Mouse (Mus musculus): ENCODE results near the gene Nmrk2. TPM values are rescaled to one million over a fixed set of nuclear protein-coding genes. Genes with fewer than 3 reads are reported as not detected.

Nmrk2 gene
- polyA plus RNA-seq, 2 experiments from 2014 or later, result 0.31 to 0.44 TPM

- ATAC-seq, result no peak
Measured at GRCm38 (mm10) chr10:81161602-81162317, 40.1 kb downstream of the Nmrk2 start.

- no peak for ATAC-seq
Measured at GRCm38 (mm10) chr10:81154736-81155135, 47.1 kb downstream of the Nmrk2 start.

GRCm38 (mm10) chr10:81154313-81154712 is 47.5 kb downstream of the Nmrk2 start:
- ATAC-seq, result no peak

GRCm38 (mm10) chr10:81152609-81153008 is 49.2 kb downstream of the Nmrk2 start:
- no peak for ATAC-seq

- no peak for ATAC-seq
Measured at GRCm38 (mm10) chr10:81151261-81151660, 50.6 kb downstream of the Nmrk2 start.

Other genes starting within 250 kb of the Nmrk2 start
- under 1 TPM in 1 of 2 experiments, not detected in 1; 0.54 TPM for gene Gng7, start 187.1 kb downstream of the Nmrk2 start, polyA plus RNA-seq (2017; shearing (Covaris generic))
- gene Diras1, start 176.4 kb downstream of the Nmrk2 start, polyA plus RNA-seq (2017; shearing (Covaris generic)), result not detected
- 1 to 10 TPM; 3.3 to 4.7 TPM for gene Slc39a3, start 164.6 kb downstream of the Nmrk2 start, polyA plus RNA-seq (2017; shearing (Covaris generic))
- gene Sgta, start 141.9 kb downstream of the Nmrk2 start, polyA plus RNA-seq (2017; shearing (Covaris generic)), result 100 to 1,000 TPM in 1 of 2 experiments, 10 to 100 TPM in 1; 78.9 to 148 TPM
- gene Thop1, start 132.0 kb downstream of the Nmrk2 start, polyA plus RNA-seq (2017; shearing (Covaris generic)), result 1 to 10 TPM; 2.0 to 2.5 TPM
- gene Creb3l3, start 103.2 kb downstream of the Nmrk2 start, polyA plus RNA-seq (2017; shearing (Covaris generic)), result not detected
- 10 to 100 TPM; 21.5 to 28.1 TPM for gene Map2k2, start 96.1 kb downstream of the Nmrk2 start, polyA plus RNA-seq (2017; shearing (Covaris generic))
- gene Zbtb7a, start 66.8 kb downstream of the Nmrk2 start, polyA plus RNA-seq (2017; shearing (Covaris generic)), result 10 to 100 TPM in 1 of 2 experiments, 1 to 10 TPM in 1; 6.5 to 11.3 TPM
- gene Pias4, start 34.1 kb downstream of the Nmrk2 start, polyA plus RNA-seq (2017; shearing (Covaris generic)), result 10 to 100 TPM; 17.1 to 20.0 TPM
- gene Eef2, start 25.4 kb downstream of the Nmrk2 start, polyA plus RNA-seq (2017; shearing (Covaris generic)), result 1,000 to 10,000 TPM in 1 of 2 experiments, 100 to 1,000 TPM in 1; 934 to 1,665 TPM
- gene Dapk3, start 19.0 kb downstream of the Nmrk2 start, polyA plus RNA-seq (2017; shearing (Covaris generic)), result 1 to 10 TPM; 1.3 to 2.6 TPM
- gene 4930442H23Rik, start 18.2 kb downstream of the Nmrk2 start, polyA plus RNA-seq (2017; shearing (Covaris generic)), result not detected
- 1 to 10 TPM; 4.0 to 6.2 TPM for gene Atcay, start 28.8 kb upstream of the Nmrk2 start, polyA plus RNA-seq (2017; shearing (Covaris generic))
- 1 to 10 TPM; 1.6 to 1.7 TPM for gene Zfr2, start 31.1 kb upstream of the Nmrk2 start, polyA plus RNA-seq (2017; shearing (Covaris generic))
- gene Matk, start 50.9 kb upstream of the Nmrk2 start, polyA plus RNA-seq (2017; shearing (Covaris generic)), result 100 to 1,000 TPM in 1 of 2 experiments, 10 to 100 TPM in 1; 63.6 to 103 TPM
- gene Mrpl54, start 64.9 kb upstream of the Nmrk2 start, polyA plus RNA-seq (2017; shearing (Covaris generic)), result 100 to 1,000 TPM; 111 to 132 TPM
- gene Apba3, start 64.9 kb upstream of the Nmrk2 start, polyA plus RNA-seq (2017; shearing (Covaris generic)), result 10 to 100 TPM; 12.5 to 14.8 TPM
- 1 to 10 TPM; 2.4 to 2.6 TPM for gene Tjp3, start 89.5 kb upstream of the Nmrk2 start, polyA plus RNA-seq (2017; shearing (Covaris generic))
- gene Pip5k1c, start 90.9 kb upstream of the Nmrk2 start, polyA plus RNA-seq (2017; shearing (Covaris generic)), result 10 to 100 TPM; 14.6 to 15.1 TPM
- 1 to 10 TPM; 4.2 to 4.7 TPM for gene Cactin, start 119.1 kb upstream of the Nmrk2 start, polyA plus RNA-seq (2017; shearing (Covaris generic))
- gene Tbxa2r, start 126.7 kb upstream of the Nmrk2 start, polyA plus RNA-seq (2017; shearing (Covaris generic)), result 10 to 100 TPM; 19.3 to 22.0 TPM
- gene Gipc3, start 141.2 kb upstream of the Nmrk2 start, polyA plus RNA-seq (2017; shearing (Covaris generic)), result under 1 TPM; 0.15 to 0.28 TPM
- 10 to 100 TPM; 14.4 to 17.3 TPM for gene Hmg20b, start 148.4 kb upstream of the Nmrk2 start, polyA plus RNA-seq (2017; shearing (Covaris generic))
- 1 to 10 TPM; 1.3 to 1.5 TPM for gene Mfsd12, start 155.4 kb upstream of the Nmrk2 start, polyA plus RNA-seq (2017; shearing (Covaris generic))
- 1 to 10 TPM in 1 of 2 experiments, under 1 TPM in 1; 0.34 to 2.0 TPM for gene 4930404N11Rik, start 163.8 kb upstream of the Nmrk2 start, polyA plus RNA-seq (2017; shearing (Covaris generic))
- gene Fzr1, start 176.5 kb upstream of the Nmrk2 start, polyA plus RNA-seq (2017; shearing (Covaris generic)), result 10 to 100 TPM; 12.3 to 16.4 TPM
- gene Dohh, start 182.4 kb upstream of the Nmrk2 start, polyA plus RNA-seq (2017; shearing (Covaris generic)), result 10 to 100 TPM in 1 of 2 experiments, 1 to 10 TPM in 1; 9.4 to 13.9 TPM
- 1 to 10 TPM; 2.2 to 3.7 TPM for gene Gm48551, start 182.4 kb upstream of the Nmrk2 start, polyA plus RNA-seq (2017; shearing (Covaris generic))
- 1 to 10 TPM in 1 of 2 experiments, under 1 TPM in 1; 0.71 to 2.3 TPM for gene Gm48552, start 187.0 kb upstream of the Nmrk2 start, polyA plus RNA-seq (2017; shearing (Covaris generic))
- gene Smim24, start 191.0 kb upstream of the Nmrk2 start, polyA plus RNA-seq (2017; shearing (Covaris generic)), result 10 to 100 TPM in 1 of 2 experiments, 1 to 10 TPM in 1; 9.0 to 10.8 TPM

Data from CD4-positive, CD25-positive, alpha-beta regulatory T cell, adult 4 months (primary cell).